In the genomic region with DNA sequence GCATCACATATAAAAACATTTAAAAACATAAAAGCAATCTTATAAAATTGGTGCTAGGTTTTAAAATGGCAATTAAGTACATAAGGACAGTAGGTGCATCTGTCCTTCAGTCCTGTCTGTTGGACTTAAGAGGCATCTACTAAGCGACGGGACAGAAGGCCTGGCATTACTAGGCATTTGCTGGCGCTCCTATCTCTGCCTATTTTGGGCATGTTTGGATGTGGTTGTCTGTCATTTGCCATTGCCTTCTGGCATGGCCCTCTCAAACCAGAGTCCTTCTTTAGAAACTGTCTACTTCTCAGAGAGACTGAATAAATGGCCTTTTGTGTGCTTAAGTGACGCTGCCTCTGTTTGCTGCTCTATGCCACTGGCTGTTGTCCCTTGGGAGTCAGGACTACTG, we compare ENCODE assay signal across 20 mouse cellular contexts.
"Had no signal": no experiment of that assay in that cellular context is flagged by ENCODE, and none has a peak within 500 bp of the region (broad histone marks: within the 10 kb centered on the region; RNA-seq: fewer than 3 reads in every experiment).

No protein-coding gene starts in this region.

- DNase-seq: kidney, adult 2 months; kidney, postnatal 10 days; kidney, postnatal 36 days; layer of hippocampus, postnatal 36 days; left cerebral cortex, postnatal 4 days; liver, postnatal 0 days; lung, embryonic 14.5 days; right cerebral cortex, postnatal 25 days; spleen, adult 18-20 months; thymus, postnatal 25 days had no signal

- H3K4me2 ChIP-seq: limb, embryonic 12.5 days; limb, embryonic 15.5 days; liver, embryonic 11.5 days; lung, embryonic 14.5 days; neural tube, embryonic 12.5 days; neural tube, embryonic 15.5 days; stomach, embryonic 15.5 days had no signal

- H3K9me3 ChIP-seq: limb, embryonic 12.5 days; limb, embryonic 15.5 days; neural tube, embryonic 12.5 days; neural tube, embryonic 15.5 days; stomach, embryonic 15.5 days had no signal

- H3K4me1 ChIP-seq: stomach, embryonic 15.5 days had no signal

- H3K4me3 ChIP-seq: limb, embryonic 12.5 days; limb, embryonic 15.5 days; neural tube, embryonic 12.5 days; neural tube, embryonic 15.5 days; stomach, embryonic 15.5 days had no signal

- H3K36me3 ChIP-seq: limb, embryonic 12.5 days; limb, embryonic 15.5 days; neural tube, embryonic 12.5 days; neural tube, embryonic 15.5 days; stomach, embryonic 15.5 days had no signal

- ATAC-seq: intestine, postnatal 0 days; liver, postnatal 0 days; lung, postnatal 0 days had no signal

- H3K9ac ChIP-seq: limb, embryonic 12.5 days; limb, embryonic 15.5 days; liver, embryonic 14.5 days; liver, postnatal 0 days; lung, embryonic 14.5 days; neural tube, embryonic 12.5 days; neural tube, embryonic 15.5 days; stomach, embryonic 15.5 days had no signal

- H3K27me3 ChIP-seq: limb, embryonic 12.5 days; limb, embryonic 15.5 days; neural tube, embryonic 12.5 days; neural tube, embryonic 15.5 days; stomach, embryonic 15.5 days had no signal

- H3K27ac ChIP-seq: limb, embryonic 12.5 days; limb, embryonic 15.5 days; liver, embryonic 14.5 days; macrophage; neural tube, embryonic 12.5 days; neural tube, embryonic 15.5 days; stomach, embryonic 15.5 days had no signal
